Mouse (Mus musculus): ENCODE results near the gene Gripap1. TPM values are rescaled to one million over a fixed set of nuclear protein-coding genes. Genes with fewer than 3 reads are reported as not detected.
A peak's percentile ranks its signal among the peaks of the same experiment; 100 is the strongest.
"Not testable (repeated sequence)": the region's sequence is repeated elsewhere in the genome, so short reads cannot be mapped to it uniquely, and the experiment has no call there.

Gripap1 gene
- polyA plus RNA-seq, 1 experiment = 23.2 TPM

DNA sequence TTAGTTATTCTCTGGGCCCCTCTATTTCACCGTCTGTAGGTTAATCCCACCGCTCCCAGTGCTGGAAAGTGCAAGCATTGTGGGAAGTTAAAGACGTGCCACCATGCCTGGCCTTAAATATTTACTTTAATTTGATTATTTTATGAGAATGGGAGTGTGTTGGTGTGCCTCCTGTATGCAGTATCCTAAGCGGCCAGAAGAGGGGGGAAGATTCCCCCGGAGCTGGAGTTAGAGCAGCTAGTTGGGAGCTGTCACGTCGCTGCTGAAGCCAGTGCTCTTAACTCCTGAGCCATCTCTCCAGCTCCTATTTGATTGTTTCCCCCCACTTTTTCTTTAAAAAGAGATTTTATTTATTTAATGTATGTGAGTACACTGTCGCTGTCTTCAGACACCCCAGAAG lies 25.5 kb downstream of the Gripap1 start:
- peak; percentile 29; the same call in 1 of the 2 replicates for TF ChIP-seq CTCF (IDR thresholded peaks at IDR 0.05; ENCODE audit: extremely low read depth, insufficient read length, insufficient replicate concordance, low read depth, low read length)
- not testable (repeated sequence) for H3K27ac ChIP-seq (ENCODE audit: insufficient read depth, low read depth, low read length); H3K27me3 ChIP-seq (ENCODE audit: control insufficient read depth, insufficient read depth, low read length); H3K4me1 ChIP-seq (ENCODE audit: control insufficient read depth, insufficient read depth, insufficient read length, low read length); H3K4me3 ChIP-seq (ENCODE audit: low read depth, low read length)
- WGBS = 55% methylated on average over 8 of the region's 8 CpGs
- H3K36me3 ChIP-seq (ENCODE audit: control insufficient read depth, insufficient read depth, low read length) = peaks cover 36% of the 10 kb centered on the region

DNA sequence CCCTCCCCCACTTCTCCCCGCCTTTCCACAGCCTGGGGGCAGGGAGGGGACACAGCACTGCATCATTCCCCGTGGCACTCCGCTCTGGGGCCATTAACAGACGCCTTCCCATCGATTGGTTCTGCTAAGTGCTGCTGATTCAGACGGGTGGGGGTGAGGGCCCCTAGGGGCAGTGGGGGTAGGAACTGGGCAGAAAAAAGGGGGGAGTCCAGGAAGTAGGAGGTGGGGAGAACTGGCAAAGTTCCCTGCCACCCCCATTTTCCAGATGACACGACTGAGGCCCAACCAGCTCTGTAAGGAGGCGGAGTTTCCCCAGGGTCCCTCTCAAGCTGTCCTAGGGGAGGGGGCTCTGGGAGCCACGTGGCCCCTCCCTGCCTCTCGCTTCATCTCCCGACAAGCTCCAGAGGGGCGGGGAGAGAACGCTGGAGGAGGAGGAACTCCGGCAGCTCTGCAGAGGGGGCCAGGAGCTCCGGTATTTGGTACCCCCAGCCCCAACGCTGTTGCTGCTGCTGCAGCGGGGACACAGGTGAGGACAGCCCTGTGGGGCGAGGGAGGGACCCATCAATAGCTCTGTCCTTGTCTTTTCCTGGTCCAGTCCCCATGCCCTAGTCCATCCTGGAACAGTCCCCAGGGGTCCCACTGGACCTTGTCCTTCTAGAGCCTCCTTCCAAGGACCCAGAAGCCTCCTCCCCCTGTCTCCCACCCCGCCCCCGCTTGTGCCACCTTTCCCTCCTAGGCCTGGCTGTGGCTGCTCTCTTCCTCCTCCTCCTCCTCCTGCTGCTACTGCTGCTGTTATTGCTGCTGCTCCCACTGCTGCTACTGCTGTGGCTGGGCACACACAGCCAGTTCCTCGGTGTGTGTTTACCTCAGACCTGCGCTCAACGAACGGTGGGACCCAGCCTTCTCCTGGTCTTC lies 32.6 kb downstream of the Gripap1 start, which contains the start of gene Kcnd1:
Kcnd1 (plus strand) TSS at position 425 of the 915 bp plus-strand sequence.
- H3K4me1 ChIP-seq (ENCODE audit: control insufficient read depth, insufficient read depth, insufficient read length, low read length) = peaks cover 2% of the 10 kb centered on the region; the same call in 1 of the 2 replicates
- peaks cover 13% of the 10 kb centered on the region for H3K36me3 ChIP-seq (ENCODE audit: control insufficient read depth, insufficient read depth, low read length)
- 12% methylated on average over 24 of the region's 24 CpGs for WGBS
- no peak within 1 kb of the TSS for H3K27ac ChIP-seq (ENCODE audit: insufficient read depth, low read depth, low read length)
- peak within 1 kb of the TSS; percentile 48 for H3K4me3 ChIP-seq (ENCODE audit: low read depth, low read length)
- TF ChIP-seq CTCF (IDR thresholded peaks at IDR 0.05; ENCODE audit: extremely low read depth, insufficient read length, insufficient replicate concordance, low read depth, low read length) (no peak), POLR2A (IDR thresholded peaks at IDR 0.05; ENCODE audit: low read depth, low read length) (no peak)
- H3K27me3 ChIP-seq (ENCODE audit: control insufficient read depth, insufficient read depth, low read length) = no peaks in the 10 kb centered on the region

GRCm38 (mm10) chrX:7837146-7837545 lies 47.6 kb downstream of the Gripap1 start:
- no peak overlapping the region for H3K4me3 ChIP-seq (ENCODE audit: low read depth, low read length)
- TF ChIP-seq POLR2A (IDR thresholded peaks at IDR 0.05; ENCODE audit: low read depth, low read length) (no peak), CTCF (IDR thresholded peaks at IDR 0.05; ENCODE audit: extremely low read depth, insufficient read length, insufficient replicate concordance, low read depth, low read length) (no peak)
- no peaks in the 10 kb centered on the region for H3K36me3 ChIP-seq (ENCODE audit: control insufficient read depth, insufficient read depth, low read length)
- no peaks in the 10 kb centered on the region for H3K4me1 ChIP-seq (ENCODE audit: control insufficient read depth, insufficient read depth, insufficient read length, low read length)
- 43% methylated on average over 1 of the region's 1 CpGs for WGBS
- no peaks in the 10 kb centered on the region for H3K27me3 ChIP-seq (ENCODE audit: control insufficient read depth, insufficient read depth, low read length)
- H3K27ac ChIP-seq (ENCODE audit: insufficient read depth, low read depth, low read length) = no peak overlapping the region

DNA sequence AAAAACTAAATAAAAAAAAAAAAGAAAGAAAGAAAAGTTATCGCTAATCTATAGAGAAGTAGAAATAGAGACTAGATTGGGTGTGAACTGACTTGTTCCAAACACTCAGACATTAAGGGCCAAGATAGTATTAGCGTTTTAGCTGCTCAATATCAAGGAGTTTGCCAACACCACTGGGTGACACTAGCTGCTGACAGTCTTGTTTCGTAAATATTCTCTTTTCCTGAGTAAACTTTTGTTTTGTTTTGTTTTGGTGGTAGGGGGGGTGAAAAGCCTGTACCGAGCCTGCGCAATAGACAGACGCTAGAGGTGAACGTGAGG lies 51.2 kb downstream of the Gripap1 start:
- TF ChIP-seq CTCF (IDR thresholded peaks at IDR 0.05; ENCODE audit: extremely low read depth, insufficient read length, insufficient replicate concordance, low read depth, low read length) (no peak), POLR2A (IDR thresholded peaks at IDR 0.05; ENCODE audit: low read depth, low read length) (no peak)
- Histone ChIP-seq H3K4me1 (ENCODE audit: control insufficient read depth, insufficient read depth, insufficient read length, low read length) (peaks cover 7% of the 10 kb centered on the region; the same call in 1 of the 2 replicates), H3K27ac (ENCODE audit: insufficient read depth, low read depth, low read length) (peak overlapping the region; percentile 62; the same call in 1 of the 2 replicates), H3K36me3 (ENCODE audit: control insufficient read depth, insufficient read depth, low read length) (peaks cover 2% of the 10 kb centered on the region; the same call in 1 of the 2 replicates), H3K27me3 (ENCODE audit: control insufficient read depth, insufficient read depth, low read length) (no peaks in the 10 kb centered on the region), H3K4me3 (ENCODE audit: low read depth, low read length) (no peak overlapping the region)
- WGBS = 13% methylated on average over 7 of the region's 7 CpGs

DNA sequence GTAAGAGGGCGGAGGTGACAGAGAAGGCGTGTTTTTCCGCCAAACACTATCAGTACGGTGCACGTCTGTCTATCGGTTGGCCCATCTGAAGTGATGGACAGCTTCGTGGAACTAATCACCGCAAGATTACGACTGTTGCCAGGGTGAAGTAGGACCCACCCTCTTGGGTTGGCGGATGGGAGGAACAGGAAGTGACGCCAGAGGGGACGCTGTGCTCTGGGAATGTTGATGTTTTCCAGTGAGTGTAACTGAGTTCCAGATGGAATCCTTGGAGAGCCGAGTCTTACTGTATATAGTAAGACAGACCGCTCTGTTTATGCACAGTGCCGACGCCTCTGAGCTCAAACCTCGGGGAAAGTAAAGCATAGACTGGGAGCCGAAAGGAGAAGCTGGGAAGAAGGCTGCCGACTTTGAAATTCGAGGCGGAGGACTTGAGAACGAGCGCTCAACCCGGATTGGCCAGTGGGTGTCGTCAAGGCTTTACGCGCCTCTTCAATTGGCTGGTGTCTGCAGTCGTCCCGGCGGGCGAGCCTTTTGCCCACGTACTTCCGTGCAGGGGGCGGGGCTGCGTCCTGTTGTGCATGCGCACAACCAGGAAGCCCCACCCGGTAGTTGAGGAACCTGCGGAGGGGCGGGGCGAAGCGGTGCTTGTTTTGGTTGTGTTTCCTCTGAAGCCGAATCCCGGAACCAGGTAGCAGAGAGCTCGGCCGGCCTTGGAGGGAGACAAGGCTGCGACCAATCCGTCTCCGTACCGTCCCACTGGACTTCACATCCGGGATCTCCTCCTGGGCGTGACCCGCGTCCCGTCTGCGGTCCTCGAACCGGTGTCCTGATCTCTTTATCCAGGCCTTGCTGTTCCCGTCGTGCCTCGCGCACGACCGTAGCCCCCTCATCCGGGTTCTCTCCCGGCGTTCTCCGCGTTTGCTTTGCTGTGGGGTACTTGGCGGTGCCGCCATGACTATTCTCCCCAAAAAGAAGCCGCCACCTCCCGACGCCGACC lies 51.9 kb downstream of the Gripap1 start, which contains the start of gene Otud5:
Otud5 (plus strand) TSS at position 202 of the 1,000 bp plus-strand sequence.
- Histone ChIP-seq H3K4me1 (ENCODE audit: control insufficient read depth, insufficient read depth, insufficient read length, low read length) (peaks cover 7% of the 10 kb centered on the region; the same call in 1 of the 2 replicates), H3K4me3 (ENCODE audit: low read depth, low read length) (peak within 1 kb of the TSS; percentile 84), H3K27me3 (ENCODE audit: control insufficient read depth, insufficient read depth, low read length) (no peaks in the 10 kb centered on the region), H3K36me3 (ENCODE audit: control insufficient read depth, insufficient read depth, low read length) (peaks cover 2% of the 10 kb centered on the region; the same call in 1 of the 2 replicates), H3K27ac (ENCODE audit: insufficient read depth, low read depth, low read length) (peak within 1 kb of the TSS; percentile 93)
- TF ChIP-seq CTCF (IDR thresholded peaks at IDR 0.05; ENCODE audit: extremely low read depth, insufficient read length, insufficient replicate concordance, low read depth, low read length) (no peak), POLR2A (IDR thresholded peaks at IDR 0.05; ENCODE audit: low read depth, low read length) (0 out of 2 replicates have a peak, but pooled peaks have one; percentile 28)
- WGBS = 13% methylated on average over 74 of the region's 74 CpGs

DNA sequence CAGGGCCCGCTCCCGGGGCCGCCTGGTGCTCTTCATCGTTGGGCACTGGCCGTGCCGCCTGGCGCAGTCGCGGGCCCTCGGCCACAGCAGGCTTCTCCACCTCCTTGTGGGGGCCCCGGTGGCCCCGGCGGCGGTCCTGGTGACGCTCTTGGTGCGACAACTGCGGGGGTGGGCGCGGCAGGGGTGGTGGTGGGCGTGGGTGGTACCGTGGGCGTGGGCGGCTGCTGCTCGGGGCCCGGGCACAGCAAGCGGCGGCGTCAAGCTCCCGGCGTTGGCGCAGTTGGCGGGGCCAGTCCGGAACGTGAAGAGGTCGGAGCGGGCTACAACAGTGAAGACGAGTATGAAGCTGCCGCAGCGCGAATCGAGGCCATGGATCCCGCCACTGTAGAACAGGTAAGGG lies 52.8 kb downstream of the Gripap1 start:
- H3K27me3 ChIP-seq (ENCODE audit: control insufficient read depth, insufficient read depth, low read length) = no peaks in the 10 kb centered on the region
- peaks cover 7% of the 10 kb centered on the region; the same call in 1 of the 2 replicates for H3K4me1 ChIP-seq (ENCODE audit: control insufficient read depth, insufficient read depth, insufficient read length, low read length)
- H3K4me3 ChIP-seq (ENCODE audit: low read depth, low read length) = peak overlapping the region; percentile 84
- TF ChIP-seq CTCF (IDR thresholded peaks at IDR 0.05; ENCODE audit: extremely low read depth, insufficient read length, insufficient replicate concordance, low read depth, low read length) (no peak), POLR2A (IDR thresholded peaks at IDR 0.05; ENCODE audit: low read depth, low read length) (no peak)
- H3K27ac ChIP-seq (ENCODE audit: insufficient read depth, low read depth, low read length) = peak overlapping the region; percentile 93
- whole genome bisulfite sequencing = 13% methylated on average over 42 of the region's 42 CpGs
- H3K36me3 ChIP-seq (ENCODE audit: control insufficient read depth, insufficient read depth, low read length) = peaks cover 2% of the 10 kb centered on the region; the same call in 1 of the 2 replicates
